Mouse (Mus musculus) stomach, postnatal 0 days (tissue): ENCODE data around the gene Rrp1b.
A peak's percentile ranks its signal among the peaks of the same experiment; 100 is the strongest.

Experiments
- CTCF ChIP-seq: IDR thresholded peaks from 2 replicates; pipeline ENCODE4 v1.5.1; 2016; ENCODE audit warnings: antibody characterized with exemption, low read depth, mild to moderate bottlenecking, moderate library complexity
- EP300 ChIP-seq: optimal IDR thresholded peaks from 2 replicates; pipeline ENCODE3; 2016; ENCODE audit warnings: antibody characterized with exemption

- TF ChIP-seq CTCF (peak; percentile 86), EP300 (no peak)
Observed at GRCm38 (mm10) chr17:32075164-32075563, 39.3 kb downstream of the Rrp1b start.
